Mouse (Mus musculus) hindbrain, embryonic 10.5 days (tissue): ENCODE data around the gene Uhrf2. TPM values are rescaled to one million over a fixed set of nuclear protein-coding genes. Genes with fewer than 3 reads are reported as not detected.
A peak's percentile ranks its signal among the peaks of the same experiment; 100 is the strongest.

Experiments
- DNase-seq: peaks from one replicate; pipeline ENCODE4 v3.0.0-alpha.2; 2017; ENCODE audit warnings: low spot score
- H3K27ac ChIP-seq: fragments of 300-500 bp; sonication (generic); 2 replicates; pipeline ENCODE4 v1.5.1; 2016; ENCODE audit warnings: mild to moderate bottlenecking, moderate library complexity
- H3K27me3 ChIP-seq: fragments of 300-500 bp; sonication (generic); 2 replicates; pipeline ENCODE4 v1.6.1; 2016; ENCODE audit warnings: mild to moderate bottlenecking; ENCODE audit not compliant: poor library complexity, insufficient read depth, severe bottlenecking
- H3K36me3 ChIP-seq: fragments of 300-500 bp; sonication (generic); 2 replicates; pipeline ENCODE4 v1.6.1; 2016; ENCODE audit warnings: mild to moderate bottlenecking, moderate library complexity
- H3K4me1 ChIP-seq: fragments of 300-500 bp; sonication (generic); replicated peaks from 2 replicates; pipeline ENCODE4 v1.6.1; 2016; ENCODE audit warnings: mild to moderate bottlenecking
- H3K4me3 ChIP-seq: fragments of 300-500 bp; sonication (generic); 2 replicates; pipeline ENCODE4 v1.5.1; 2016; ENCODE audit warnings: mild to moderate bottlenecking, moderate library complexity
- H3K9me3 ChIP-seq: fragments of 300-500 bp; sonication (generic); 2 replicates; pipeline ENCODE4 v1.6.1; 2016; ENCODE audit warnings: mild to moderate bottlenecking, moderate library complexity
- whole genome bisulfite sequencing: fragments of 180-500 bp; shearing (Covaris S2); methylation state at CpG from one replicate; pipeline ENCODE4 v1.1.7; 2016; 5-methylcytosine and 5-hydroxymethylcytosine counted together
- polyA plus RNA-seq: library from polyadenylated mRNA; unstranded; fragments of >200 nt; fragmentation: Nextera tagmentation; extraction: Ambion mirVana; gene quantifications from 2 replicates; pipeline ENCODE4 v1.2.1, GENCODE M21; 2016

Uhrf2 gene
- polyA plus RNA-seq, 1 experiment from 2014 or later = 66.8 TPM

GRCm38 (mm10) chr19:30115606-30116005 lies 85.3 kb downstream of the Uhrf2 start:
- 92% methylated on average over 5 of the region's 5 CpGs for WGBS
- no peak for DNase-seq
- Histone ChIP-seq H3K27me3 (no peaks in the 10 kb centered on the region), H3K36me3 (peaks cover 71% of the 10 kb centered on the region), H3K27ac (0 out of 2 replicates have a peak overlapping the region, but pooled peaks have one; percentile 12), H3K9me3 (no peaks in the 10 kb centered on the region), H3K4me1 (peaks cover 36% of the 10 kb centered on the region), H3K4me3 (no peak overlapping the region)

DNA sequence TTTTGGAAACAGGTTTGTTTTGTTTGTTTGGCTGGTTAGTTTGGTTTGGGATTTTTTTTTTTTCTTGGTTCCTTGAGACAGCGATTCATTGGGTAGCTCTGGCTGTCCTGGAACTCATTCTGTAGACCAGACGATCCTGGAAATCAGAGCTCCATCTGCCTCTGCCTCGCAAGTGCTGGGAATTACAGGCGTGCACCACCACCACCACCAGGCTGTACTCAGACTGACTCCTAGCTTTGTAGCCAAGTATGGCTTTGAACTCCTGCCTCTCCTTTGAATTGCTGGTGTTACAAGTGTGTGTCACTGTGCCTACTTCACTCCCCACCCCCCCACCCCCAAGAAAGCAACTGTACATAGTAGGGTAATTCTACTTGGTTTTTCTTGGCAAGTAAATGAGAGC lies 86.9 kb downstream of the Uhrf2 start:
- no peak for DNase-seq
- Histone ChIP-seq H3K27me3 (no peaks in the 10 kb centered on the region), H3K4me1 (peaks cover 36% of the 10 kb centered on the region), H3K9me3 (no peaks in the 10 kb centered on the region), H3K4me3 (no peak overlapping the region), H3K27ac (peak overlapping the region; percentile 71; the same call in 1 of the 2 replicates), H3K36me3 (peaks cover 67% of the 10 kb centered on the region)
- WGBS = 86% methylated on average over 4 of the region's 4 CpGs

GRCm38 (mm10) chr19:30117775-30118174 lies 87.5 kb downstream of the Uhrf2 start:
- Histone ChIP-seq H3K9me3 (no peaks in the 10 kb centered on the region), H3K27me3 (no peaks in the 10 kb centered on the region), H3K4me3 (no peak overlapping the region), H3K4me1 (peaks cover 36% of the 10 kb centered on the region), H3K27ac (peak overlapping the region; percentile 71; the same call in 1 of the 2 replicates), H3K36me3 (peaks cover 68% of the 10 kb centered on the region)
- WGBS = 65% methylated on average over 9 of the region's 9 CpGs
- no peak for DNase-seq

DNA sequence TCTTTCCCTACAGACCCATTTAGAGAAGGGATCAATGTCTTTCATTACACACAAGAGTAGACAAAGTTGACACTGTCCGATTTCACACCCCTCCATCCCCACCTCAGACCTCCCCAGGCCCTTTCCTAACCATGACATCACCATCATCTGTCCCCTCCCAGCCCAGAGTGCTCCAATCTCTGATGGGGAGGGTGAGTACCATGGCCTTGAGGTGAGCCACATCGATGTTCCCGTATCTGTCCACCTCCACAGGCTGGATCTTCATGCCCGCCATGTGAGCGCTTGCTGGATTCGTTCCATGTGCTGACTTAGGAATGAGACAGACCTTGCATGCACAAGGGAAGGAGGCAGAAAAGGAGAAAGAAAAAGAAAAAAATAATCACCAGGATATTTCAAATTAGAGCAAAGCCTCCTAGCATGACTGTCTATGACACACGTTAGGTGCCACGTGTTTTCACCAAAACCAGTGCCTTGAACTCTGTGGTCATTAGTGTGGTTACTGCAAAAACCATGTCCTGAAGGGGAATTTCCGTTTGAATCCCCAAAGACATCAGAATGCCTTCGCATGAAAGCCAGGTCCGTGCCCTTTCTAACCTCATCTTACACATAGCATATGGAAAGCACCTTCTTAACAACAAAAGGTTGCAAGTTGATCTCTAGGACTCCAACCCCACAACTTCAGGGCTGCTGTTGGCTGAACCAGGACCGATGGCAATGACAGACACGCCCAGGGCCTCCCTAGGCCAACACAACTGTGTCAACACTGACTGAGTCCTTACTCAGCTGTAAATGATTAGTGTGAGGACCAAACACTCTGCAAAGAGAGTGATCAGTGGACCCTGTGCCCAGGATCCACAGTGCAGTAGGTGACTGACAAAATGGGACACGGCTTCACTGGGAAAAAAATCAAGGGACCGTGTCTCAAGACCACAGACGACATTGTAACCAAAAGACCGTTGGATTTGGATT lies 88.3 kb downstream of the Uhrf2 start:
- DNase-seq = peak; percentile 35
- 79% methylated on average over 17 of the region's 17 CpGs for WGBS
- H3K4me3 ChIP-seq = no peak overlapping the region

DNA sequence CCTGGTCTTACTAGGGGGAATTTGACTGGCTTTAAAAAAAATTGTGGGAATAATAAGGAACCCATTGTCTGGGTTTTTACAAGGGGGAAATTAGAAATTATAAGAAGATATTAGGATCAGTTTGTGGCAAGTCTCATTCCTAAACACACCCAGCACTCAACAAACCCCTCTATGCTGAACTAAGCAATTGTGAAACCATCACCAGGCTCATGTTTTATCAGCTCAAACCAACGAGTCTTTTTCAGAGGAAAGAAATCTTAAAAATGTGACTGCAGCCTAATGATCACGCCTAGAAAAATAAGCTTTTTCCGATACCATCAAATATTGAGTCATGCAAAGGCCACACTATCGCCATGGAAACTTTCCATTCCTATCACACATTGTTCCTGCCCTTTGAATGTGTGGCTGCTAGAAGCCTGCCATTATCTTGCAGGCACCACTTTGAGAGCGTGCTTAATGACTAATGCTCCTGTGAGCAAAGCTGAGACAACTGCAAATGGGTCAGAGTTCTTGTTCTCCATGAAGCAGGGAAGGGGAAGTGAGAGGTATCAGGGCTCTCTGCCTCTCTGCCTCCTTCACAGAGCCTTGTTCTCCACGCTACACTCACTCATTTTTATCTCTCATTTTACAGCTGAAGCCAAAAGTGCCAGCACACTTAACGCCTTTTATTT lies 94.8 kb downstream of the Uhrf2 start:
- H3K4me1 ChIP-seq = peaks cover 6% of the 10 kb centered on the region; the same call in 1 of the 2 replicates
- no peak overlapping the region for H3K27ac ChIP-seq
- H3K4me3 ChIP-seq = no peak overlapping the region
- DNase-seq = no peak
- H3K27me3 ChIP-seq = no peaks in the 10 kb centered on the region
- peaks cover 73% of the 10 kb centered on the region for H3K36me3 ChIP-seq
- H3K9me3 ChIP-seq = no peaks in the 10 kb centered on the region
- 80% methylated on average over 7 of the region's 7 CpGs for WGBS

More for the DNA sequence above, 88.3 kb downstream of the Uhrf2 start:
- Histone ChIP-seq H3K27ac (peak overlapping the region; percentile 71; the same call in 1 of the 2 replicates), H3K36me3 (peaks cover 69% of the 10 kb centered on the region), H3K27me3 (no peaks in the 10 kb centered on the region), H3K4me1 (peaks cover 36% of the 10 kb centered on the region), H3K9me3 (no peaks in the 10 kb centered on the region)

DNA sequence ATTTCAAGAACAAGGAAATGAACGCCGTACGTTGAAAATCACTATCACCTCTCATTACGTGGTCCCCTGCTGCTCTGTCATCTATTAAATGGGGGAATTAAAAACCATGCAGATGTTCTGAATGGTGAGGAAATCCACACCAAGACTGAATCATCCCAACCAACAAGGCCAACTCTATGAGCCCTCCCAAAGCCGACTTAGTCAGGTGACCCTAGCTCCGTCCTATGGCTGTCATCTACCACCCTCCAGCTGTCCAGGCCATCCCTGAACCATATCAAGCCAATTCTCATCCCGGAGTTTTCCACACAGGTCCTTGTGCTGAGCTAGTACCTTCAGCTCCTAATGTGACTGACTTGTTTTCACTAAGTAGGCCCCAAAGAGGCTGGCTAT lies 95.4 kb downstream of the Uhrf2 start:
- peaks cover 6% of the 10 kb centered on the region; the same call in 1 of the 2 replicates for H3K4me1 ChIP-seq
- H3K27me3 ChIP-seq = no peaks in the 10 kb centered on the region
- H3K36me3 ChIP-seq = peaks cover 76% of the 10 kb centered on the region
- 92% methylated on average over 7 of the region's 7 CpGs for WGBS
- no peak overlapping the region for H3K27ac ChIP-seq
- H3K9me3 ChIP-seq = no peaks in the 10 kb centered on the region
- DNase-seq = no peak
- no peak overlapping the region for H3K4me3 ChIP-seq

DNA sequence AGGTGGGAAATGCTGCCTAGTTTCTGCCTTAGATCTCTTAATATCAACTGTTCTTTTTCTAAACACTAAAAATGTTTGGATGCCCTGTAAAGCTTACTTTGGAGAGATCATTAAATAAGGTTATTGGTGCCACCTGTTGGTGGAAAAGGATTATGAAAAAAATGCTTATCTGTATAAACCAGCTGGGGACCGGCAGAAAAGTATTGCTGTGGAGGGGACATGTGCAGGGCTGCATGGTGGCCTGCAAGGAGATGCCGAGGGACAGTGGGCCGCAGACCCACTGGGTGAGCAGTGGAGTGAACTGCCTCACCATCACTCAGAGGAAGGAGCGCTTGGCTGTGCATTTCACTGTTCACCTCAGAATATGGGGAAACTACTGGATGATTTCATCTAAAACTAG lies 97.9 kb downstream of the Uhrf2 start:
- 82% methylated on average over 4 of the region's 4 CpGs for WGBS
- H3K27me3 ChIP-seq = no peaks in the 10 kb centered on the region
- peaks cover 81% of the 10 kb centered on the region for H3K36me3 ChIP-seq
- no peaks in the 10 kb centered on the region for H3K9me3 ChIP-seq
- no peak overlapping the region for H3K27ac ChIP-seq
- H3K4me1 ChIP-seq = peaks cover 6% of the 10 kb centered on the region; the same call in 1 of the 2 replicates
- DNase-seq = no peak
- no peak overlapping the region for H3K4me3 ChIP-seq

- 85% methylated on average over 1 of the region's 1 CpGs for WGBS
These were observed 106.0 kb downstream of the Uhrf2 start for GRCm38 (mm10) chr19:30136308-30136707.

More at GRCm38 (mm10) chr19:30136308-30136707, 106.0 kb downstream of the Uhrf2 start:
- Histone ChIP-seq H3K27ac (no peak overlapping the region), H3K4me3 (no peak overlapping the region), H3K27me3 (no peaks in the 10 kb centered on the region), H3K4me1 (no peaks in the 10 kb centered on the region), H3K9me3 (no peaks in the 10 kb centered on the region), H3K36me3 (peaks cover 88% of the 10 kb centered on the region)
- DNase-seq = no peak

Other genes starting within 250 kb of the Uhrf2 start
- gene 9930021J03Rik, start 224.5 kb upstream of the Uhrf2 start, polyA plus RNA-seq = 4.0 and 4.1 TPM in 2 replicates
- gene Ranbp6, start 217.5 kb upstream of the Uhrf2 start, polyA plus RNA-seq = 24.7 and 26.1 TPM in 2 replicates
- gene Il33, start 105.4 kb upstream of the Uhrf2 start, polyA plus RNA-seq = 0.66 and 0.84 TPM in 2 replicates
- gene Trpd52l3, start 26.7 kb upstream of the Uhrf2 start, polyA plus RNA-seq = not detected in 2 replicates
- gene Gldc, start 144.9 kb downstream of the Uhrf2 start, polyA plus RNA-seq = 26.9 and 27.6 TPM in 2 replicates
- 0.15 TPM in 1 of 2 replicates, not detected in the other for gene Mbl2, start 202.4 kb downstream of the Uhrf2 start, polyA plus RNA-seq